Mouse (Mus musculus) kidney, postnatal 10 days (tissue): ENCODE data around the gene Lonrf2.

ENCODE experiments used
- DNase-seq: peaks from one replicate; pipeline ENCODE4 v3.0.0; 2021; ENCODE audit warnings: mixed read lengths

Lonrf2 gene

GRCm38 (mm10) chr1:38836477-38836872 lies at the start of gene Lonrf2:
Lonrf2 (minus strand) TSS chr1:38836711.
- peak; percentile 42 for DNase-seq

GRCm38 (mm10) chr1:38885956-38886355 lies 49.4 kb upstream of the Lonrf2 start:
- no peak for DNase-seq

DNA sequence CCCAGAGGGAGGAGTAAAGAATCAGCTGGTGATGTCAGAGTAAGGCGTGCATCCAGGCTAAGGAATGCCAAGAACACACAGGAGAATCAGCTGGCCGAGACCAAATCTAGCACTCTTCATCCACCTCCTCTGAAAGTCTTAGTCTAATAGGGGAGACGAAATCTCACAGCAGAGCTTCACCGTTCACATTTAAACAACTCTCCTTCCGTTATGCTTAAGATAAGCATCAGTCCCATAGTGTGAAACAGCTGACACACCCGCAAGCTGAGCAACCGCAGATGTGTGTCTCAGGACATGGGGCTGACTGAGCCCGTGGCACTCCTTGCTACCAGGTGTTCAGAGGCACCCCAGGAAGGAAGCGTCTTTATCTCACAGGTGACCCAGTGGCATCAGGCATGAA lies 47.3 kb upstream of the Lonrf2 start:
- no peak for DNase-seq

DNA sequence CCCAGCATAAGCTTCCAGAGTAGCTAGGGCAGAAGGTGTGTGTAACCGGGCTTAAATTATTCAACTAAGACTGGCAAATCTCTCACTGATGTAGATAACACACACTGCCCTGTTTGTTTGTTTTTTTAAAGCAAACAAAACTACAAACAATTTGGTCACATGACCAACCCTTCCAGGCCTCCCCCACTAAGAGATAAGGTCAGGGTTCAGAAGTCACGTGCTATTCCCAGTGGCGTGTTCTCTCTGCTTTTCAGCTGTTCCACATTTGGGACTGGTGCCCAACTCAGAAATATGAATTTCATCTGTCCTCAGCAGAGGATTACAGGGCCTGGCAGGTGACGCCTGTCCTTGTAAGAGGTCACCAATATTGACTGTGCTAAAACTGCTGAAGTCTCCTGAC lies 46.2 kb upstream of the Lonrf2 start:
- DNase-seq = no peak

- DNase-seq = no peak
Measured at GRCm38 (mm10) chr1:38881366-38881765, 44.9 kb upstream of the Lonrf2 start.

DNA sequence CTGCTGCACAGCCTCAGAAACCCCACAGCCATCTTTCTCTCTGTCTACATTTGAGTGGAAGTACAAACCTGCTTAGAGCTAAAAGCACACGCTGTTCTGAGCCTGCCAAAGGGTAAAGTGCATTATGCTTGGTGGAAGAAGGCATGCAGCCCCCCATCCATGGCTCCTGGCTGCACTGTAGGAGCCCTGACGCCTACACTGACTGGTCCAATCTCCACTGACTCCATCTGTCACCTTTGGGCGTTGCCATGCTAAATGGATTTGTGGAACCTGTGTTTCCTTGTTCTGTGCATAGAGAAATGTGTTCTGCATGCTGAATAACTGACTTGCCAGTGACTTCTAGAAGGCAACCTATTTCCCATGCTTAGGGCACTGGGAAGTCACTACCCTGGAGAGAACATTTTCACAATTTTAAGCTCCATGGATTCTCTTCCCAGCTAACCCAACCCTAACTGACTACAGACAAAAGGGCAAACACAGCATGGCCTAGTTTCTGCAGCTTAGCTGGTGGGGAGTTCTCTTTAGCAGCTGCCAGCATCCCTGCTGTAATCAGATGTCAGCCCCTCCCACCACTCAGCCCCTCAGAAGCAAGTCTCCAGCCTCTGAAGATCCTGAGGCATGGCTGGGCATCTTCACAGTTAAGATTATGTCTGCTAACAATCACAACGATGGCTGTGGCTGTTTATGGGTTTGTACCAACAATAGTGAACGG lies 40.3 kb upstream of the Lonrf2 start:
- no peak for DNase-seq

DNA sequence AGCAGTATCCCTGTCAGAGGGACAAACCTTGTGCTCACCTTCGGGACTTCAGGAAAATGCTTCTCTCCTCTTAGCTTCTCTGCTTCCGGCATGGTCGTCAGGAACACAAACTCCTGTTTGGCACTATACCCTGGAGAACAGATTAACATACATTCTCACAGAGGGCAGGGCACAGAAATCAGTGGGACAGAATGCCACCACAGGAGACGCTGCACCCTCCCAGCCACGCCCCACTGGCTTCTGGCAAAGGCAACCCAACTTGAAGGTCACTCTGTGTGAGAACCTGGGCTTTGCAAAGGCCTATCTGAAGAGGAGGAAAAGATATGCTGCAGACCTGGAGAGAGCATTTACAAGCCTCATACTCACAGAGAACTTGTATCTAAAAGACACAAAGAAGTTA lies 37.4 kb upstream of the Lonrf2 start:
- no peak for DNase-seq

DNA sequence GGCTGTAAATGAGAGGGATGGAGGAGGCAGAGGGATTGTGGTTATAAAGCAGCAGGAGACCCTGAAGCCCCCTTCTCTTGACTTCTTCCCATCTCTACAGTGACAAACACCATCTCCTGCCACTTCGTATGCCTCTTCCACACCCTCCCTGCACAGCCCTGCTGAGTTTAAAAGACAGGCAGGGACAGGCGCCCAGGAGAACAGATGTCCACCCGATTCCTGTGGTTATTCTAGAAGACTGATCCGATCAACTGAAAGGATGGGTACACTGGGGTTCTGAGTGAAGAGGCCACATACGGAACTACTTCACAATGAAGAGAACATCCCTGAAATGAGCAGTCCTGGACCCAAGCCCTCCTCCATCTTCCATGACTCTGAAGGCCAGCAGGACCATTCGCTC lies 35.3 kb upstream of the Lonrf2 start:
- no peak for DNase-seq

DNA sequence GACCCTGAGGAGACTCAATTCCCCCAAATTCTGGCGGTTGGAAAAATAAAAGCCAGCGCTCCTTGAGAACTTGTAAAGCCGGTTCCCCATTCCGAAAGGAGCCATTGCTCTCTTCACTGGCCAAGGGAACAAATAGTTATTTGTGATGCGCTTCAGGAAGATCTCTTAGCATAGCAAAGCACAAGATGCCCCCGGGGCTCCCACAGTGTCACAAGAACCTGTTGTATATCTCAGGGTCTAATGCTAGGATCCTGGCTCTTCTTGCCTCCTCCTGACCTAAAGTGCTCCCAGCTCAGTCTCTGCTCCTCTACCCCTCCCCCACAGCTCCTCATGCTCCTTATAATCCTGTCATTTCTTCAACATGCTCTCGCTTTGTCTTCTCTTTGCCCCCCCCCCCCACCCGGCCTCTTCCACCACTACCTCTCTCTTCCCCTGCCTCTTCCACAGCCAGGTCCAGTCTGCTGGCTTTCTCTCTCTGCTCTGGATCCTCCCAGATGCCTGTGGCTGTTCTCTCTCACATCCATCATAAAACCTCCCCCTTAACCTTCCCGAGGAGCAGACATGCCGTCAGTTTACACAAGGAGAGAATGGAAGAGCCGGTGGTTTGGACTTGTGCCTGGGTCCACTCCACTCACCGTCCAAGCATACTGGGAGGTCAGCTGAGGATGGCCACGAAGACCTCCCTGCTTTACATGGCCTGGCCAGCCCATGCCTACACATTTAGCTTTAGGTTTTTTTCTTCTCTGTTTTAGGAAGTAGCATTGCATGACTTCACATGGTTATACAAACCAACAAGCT lies 33.1 kb upstream of the Lonrf2 start:
- DNase-seq = no peak

- DNase-seq = no peak
Measured at GRCm38 (mm10) chr1:38866242-38866641, 29.7 kb upstream of the Lonrf2 start.

DNA sequence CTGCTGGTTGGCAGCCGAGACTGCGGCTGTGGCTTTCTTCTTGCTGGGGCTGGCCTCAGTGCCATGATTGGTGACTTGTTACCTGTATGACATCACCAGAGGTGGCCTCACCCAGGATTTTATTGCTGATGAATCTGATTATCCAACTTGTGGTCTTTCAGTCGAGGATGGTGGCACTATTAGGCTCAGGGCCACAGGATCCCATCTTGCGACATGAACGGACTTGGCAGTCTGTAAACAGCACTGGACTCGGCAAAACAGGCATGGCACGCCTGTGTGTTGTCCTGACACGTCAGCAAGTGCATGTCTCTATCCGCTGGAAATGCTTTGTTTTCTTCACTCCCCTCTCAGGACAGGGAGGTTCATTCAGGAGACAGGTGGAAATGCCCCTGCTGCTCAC lies 27.8 kb upstream of the Lonrf2 start:
- no peak for DNase-seq

GRCm38 (mm10) chr1:38862213-38862612 lies 25.7 kb upstream of the Lonrf2 start:
- DNase-seq = peak; percentile 13

- DNase-seq = no peak
Measured at GRCm38 (mm10) chr1:38860867-38861524, 24.5 kb upstream of the Lonrf2 start.

- DNase-seq = no peak
Measured at GRCm38 (mm10) chr1:38860207-38860606, 23.7 kb upstream of the Lonrf2 start.

GRCm38 (mm10) chr1:38856196-38856595 lies 19.7 kb upstream of the Lonrf2 start:
- peak; percentile 65 for DNase-seq

GRCm38 (mm10) chr1:38852250-38852649 lies 15.7 kb upstream of the Lonrf2 start:
- no peak for DNase-seq

DNA sequence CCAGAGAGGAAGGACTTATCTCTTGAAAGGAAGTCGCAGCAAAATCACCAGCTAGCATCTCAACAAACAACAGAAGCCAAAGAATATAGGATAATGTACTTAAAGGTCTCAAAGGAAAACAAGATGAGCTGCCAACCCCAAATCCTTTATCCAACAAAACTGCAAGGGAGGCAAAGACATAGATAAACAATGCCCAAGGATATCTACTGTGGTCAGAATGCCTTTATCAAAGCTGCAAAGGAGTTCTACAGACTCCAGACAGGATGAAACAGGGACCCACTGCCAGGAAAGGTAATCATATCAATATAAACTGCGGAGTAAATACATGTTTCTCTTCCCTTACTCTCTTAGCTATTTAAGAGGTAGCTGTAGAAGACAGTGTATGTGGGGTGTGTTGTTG lies 14.1 kb upstream of the Lonrf2 start:
- DNase-seq = no peak

- DNase-seq = no peak
Measured at GRCm38 (mm10) chr1:38848451-38849289, 12.2 kb upstream of the Lonrf2 start.

GRCm38 (mm10) chr1:38847975-38848374 lies 11.5 kb upstream of the Lonrf2 start:
- DNase-seq = no peak

GRCm38 (mm10) chr1:38843275-38843674 lies 6.8 kb upstream of the Lonrf2 start:
- DNase-seq = no peak

DNA sequence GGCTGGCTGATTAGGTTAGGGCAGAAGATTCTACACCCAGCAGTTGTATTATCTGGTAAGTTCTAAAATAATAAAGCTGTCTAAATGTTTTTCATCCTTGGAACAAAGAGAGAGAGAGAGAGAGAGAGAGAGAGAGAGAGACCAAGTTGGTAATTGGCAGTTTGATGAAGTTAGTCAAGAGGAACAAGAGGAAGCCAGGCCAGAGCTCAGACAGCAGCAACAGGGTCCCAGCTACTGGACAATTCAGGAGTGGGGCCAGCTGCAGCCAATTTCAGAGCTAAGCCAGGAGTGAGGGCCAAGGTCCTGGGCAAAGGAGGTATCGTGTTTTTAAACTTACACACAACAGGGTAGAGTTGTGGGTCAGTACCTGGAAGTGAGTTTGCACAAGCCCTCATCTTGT lies 6.3 kb upstream of the Lonrf2 start:
- no peak for DNase-seq

DNA sequence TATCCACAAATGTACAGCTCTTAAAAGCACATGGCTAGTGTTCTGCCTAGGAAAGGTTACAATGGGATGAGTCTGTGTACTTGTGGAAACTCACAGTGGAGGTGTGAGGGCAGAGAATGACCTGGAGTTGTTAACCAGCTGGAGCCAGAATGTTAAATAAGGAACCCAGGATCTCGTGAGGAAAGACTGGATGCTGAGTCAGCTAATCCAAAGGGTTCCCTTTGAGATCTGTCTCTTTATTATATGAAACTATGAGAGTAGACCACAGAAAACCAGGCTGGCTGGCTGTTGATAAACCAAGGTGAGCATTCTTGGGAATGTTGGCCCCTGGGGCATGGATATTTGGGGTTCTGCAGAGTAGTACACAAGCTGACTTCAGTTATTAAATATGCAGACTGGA lies 3.4 kb upstream of the Lonrf2 start:
- no peak for DNase-seq
